Mouse (Mus musculus) gastrocnemius, adult 18-20 months (tissue): Measurements from ENCODE around the gene Ezr. TPM values are rescaled to one million over a fixed set of nuclear protein-coding genes. Genes with fewer than 3 reads are reported as not detected.
"Not testable (repeated sequence)": the region's sequence is repeated elsewhere in the genome, so short reads cannot be mapped to it uniquely, and the experiment has no call there.

Experiments
- DNase-seq: peaks from one replicate; pipeline ENCODE4 v3.0.0; 2021; ENCODE audit warnings: low spot score
- total RNA-seq, 2 experiments: library from RNA; stranded (reverse); gene quantifications; 2 replicates each; pipeline ENCODE4 v1.2.3; 2021

The Ezr gene
- total RNA-seq, 2 experiments from 2014 or later, result 1.1 to 2.4 TPM

DNA sequence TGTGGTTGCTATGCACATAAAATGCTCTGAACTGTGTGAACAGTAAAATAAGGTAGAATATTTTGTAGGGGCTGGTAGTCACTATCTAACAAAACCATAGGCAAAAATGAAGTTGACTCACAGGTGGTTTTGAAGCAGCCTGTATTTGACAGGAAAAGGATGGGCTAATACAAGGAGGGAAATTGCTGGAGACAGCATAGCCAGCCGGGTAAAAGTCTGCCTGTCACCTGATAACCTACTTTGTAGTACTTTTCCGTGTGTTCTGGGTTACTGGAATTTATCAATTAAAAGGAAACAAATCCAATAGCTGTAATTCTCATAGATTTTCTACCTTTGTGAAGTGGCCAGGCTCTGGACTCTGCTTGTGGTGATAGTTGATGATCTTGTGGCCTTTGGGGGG lies 69.1 kb downstream of the Ezr start:
- DNase-seq, result not testable (repeated sequence)

- not testable (repeated sequence) for DNase-seq
These were observed 74.4 kb downstream of the Ezr start for GRCm38 (mm10) chr17:6708194-6708593.

DNA sequence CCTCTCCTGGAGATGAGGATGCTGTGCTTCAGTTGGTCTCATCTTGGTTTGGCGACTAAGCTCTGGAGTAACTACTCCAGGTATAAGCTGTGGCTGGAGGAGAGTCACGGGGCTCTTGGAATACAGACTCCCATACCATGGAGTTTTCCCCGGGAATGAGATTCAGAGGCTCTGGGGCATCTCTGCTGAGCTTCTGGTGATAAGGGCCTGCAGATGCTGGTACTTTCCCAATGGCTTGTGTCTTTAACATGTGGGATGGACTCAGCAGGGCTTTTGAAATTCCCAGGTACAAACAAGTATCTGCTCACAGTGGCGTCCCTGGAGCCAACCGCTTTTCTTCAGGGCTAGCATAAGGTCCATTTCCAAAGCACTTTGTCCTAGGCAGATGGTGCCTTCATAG lies 75.2 kb downstream of the Ezr start:
- not testable (repeated sequence) for DNase-seq

GRCm38 (mm10) chr17:6706448-6706847 lies 76.1 kb downstream of the Ezr start:
- not testable (repeated sequence) for DNase-seq

- not testable (repeated sequence) for DNase-seq
These were observed 79.0 kb downstream of the Ezr start for GRCm38 (mm10) chr17:6703381-6704270.

DNA sequence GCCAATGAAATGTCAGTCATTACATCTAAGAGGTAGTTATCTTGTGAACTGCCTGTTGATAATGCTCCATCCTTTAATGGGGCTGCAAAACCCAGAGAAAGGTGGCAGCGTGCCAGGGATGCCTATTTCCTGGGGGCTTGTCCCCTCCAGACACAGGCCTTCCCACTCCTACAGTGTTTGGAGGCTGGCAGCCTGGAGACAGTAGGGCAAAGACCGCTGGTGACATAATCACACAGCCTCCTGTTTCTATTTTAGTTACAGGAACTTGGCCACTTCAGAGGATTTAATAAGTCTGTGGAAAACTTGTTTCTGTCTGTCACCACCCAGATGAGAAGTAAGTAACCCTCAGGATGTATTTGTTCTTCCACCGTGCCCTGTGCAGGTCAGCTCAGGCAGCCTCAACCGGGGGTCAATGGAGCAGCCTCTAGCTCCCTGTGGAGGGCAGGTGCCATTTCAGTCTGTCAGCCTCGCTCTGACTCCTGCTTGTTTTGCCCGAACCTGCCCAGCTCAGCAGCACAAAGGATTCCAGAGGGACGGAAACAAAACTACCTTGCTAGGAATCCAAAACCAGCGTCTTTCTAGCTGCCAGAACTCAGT lies 79.9 kb downstream of the Ezr start:
- DNase-seq, result not testable (repeated sequence)

DNA sequence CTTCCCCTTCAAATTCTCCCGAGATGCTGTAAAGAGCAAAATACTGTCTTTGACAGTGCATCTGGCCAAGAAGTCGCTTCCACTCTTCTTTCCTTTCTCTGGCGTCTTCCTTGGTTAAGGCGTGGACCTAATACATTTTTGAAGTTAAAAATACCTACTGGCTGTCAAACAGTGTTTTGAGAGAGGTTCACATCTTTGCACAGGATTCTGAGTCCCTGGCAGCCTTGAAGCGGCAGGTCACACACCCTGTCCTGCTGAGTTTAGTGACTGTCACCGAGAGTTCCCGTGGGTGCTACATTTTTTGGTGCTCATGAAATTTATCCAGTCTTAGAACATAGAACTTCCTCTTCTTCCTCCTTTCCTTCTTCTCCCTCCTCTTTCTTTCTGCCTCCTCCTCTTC lies 82.5 kb downstream of the Ezr start:
- DNase-seq, result not testable (repeated sequence)

DNA sequence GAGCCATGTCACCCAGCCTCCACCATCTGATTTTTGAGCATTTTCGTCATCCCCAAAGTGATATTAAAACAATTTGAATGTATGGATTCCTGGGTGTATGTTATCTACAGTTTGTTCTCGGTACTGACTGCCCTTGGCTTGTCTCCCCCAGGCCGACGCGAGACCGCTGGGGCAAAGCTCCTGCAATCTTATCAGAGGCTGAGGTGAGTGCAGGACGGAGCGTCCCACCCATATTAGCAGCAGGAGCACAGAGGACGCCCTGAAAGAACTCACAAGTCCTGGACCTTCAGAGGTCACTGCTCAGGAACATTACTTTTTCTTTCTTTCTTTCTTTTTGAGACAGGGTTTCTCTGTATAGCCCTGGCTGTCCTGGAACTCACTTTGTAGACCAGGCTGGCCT lies 83.1 kb downstream of the Ezr start:
- not testable (repeated sequence) for DNase-seq

GRCm38 (mm10) chr17:6697224-6697775 lies 85.3 kb downstream of the Ezr start:
- DNase-seq, result peak; percentile 59

DNA sequence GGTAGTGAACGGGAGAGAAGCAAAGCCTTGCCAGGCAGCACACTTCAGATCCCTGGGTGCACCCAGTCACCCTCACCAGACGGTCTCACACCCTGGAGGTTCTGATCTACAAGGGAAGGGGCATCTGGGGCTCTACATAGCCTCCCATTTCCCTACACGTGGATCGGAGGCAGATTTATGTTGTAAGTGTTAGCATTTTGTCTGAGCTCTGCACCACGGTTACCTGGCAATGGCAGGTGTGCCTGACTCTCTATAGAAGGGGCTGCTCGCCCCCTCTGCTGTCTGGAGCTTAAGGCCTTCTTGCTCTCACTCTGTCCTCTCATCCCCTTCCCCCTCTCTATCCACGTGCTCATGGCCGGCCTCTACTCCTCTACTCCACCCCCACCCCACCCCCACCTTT lies 86.1 kb downstream of the Ezr start:
- DNase-seq, result not testable (repeated sequence)

DNA sequence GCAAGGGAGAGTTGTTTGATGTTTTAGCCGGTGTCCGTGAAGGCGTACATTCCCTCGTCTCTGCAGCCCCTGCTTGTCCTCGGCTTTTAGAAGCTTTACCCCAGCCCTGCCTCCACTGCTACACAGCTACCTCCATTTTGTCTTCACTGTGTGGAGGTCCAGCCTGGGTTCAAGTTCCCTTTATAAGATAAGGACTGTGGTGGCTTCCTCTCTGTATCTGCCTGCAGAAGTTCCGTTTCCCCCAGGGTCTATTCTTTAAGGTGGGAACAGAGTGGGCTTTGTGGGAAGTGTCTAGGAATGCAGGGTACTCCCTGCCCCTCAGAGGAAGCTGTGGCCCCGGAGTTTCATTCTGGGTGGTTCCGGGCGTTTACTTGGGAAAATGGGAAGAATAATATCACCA lies 86.9 kb downstream of the Ezr start:
- not testable (repeated sequence) for DNase-seq

GRCm38 (mm10) chr17:6691596-6691995 lies 91.0 kb downstream of the Ezr start:
- DNase-seq, result peak; percentile 92

- DNase-seq, result not testable (repeated sequence)
These were observed 93.2 kb downstream of the Ezr start for GRCm38 (mm10) chr17:6689344-6689743.

Other genes with a start within 250 kb of the Ezr start
- 1 to 10 TPM; 1.4 to 1.6 TPM for gene Dynlt1c, start 181.1 kb downstream of the Ezr start, total RNA-seq
- 10 to 100 TPM; 41.3 to 45.1 TPM for gene Dynlt1f, start 126.9 kb downstream of the Ezr start, total RNA-seq
- gene Sytl3, start 123.7 kb downstream of the Ezr start, total RNA-seq, result under 1 TPM; 0.14 to 0.47 TPM
- gene Rsph3b, start 165.9 kb upstream of the Ezr start, total RNA-seq, result 10 to 100 TPM; 25.4 to 26.9 TPM
- gene Tagap1, start 178.4 kb upstream of the Ezr start, total RNA-seq, result 10 to 100 TPM; 13.4 to 15.7 TPM
- gene Rnaset2b, start 187.8 kb upstream of the Ezr start, total RNA-seq, result 100 to 1,000 TPM; 113 to 139 TPM
- gene Gm49721, start 196.1 kb upstream of the Ezr start, total RNA-seq, result under 1 TPM; 0.12 to 0.39 TPM
- not detected for gene Gm1604a, start 242.8 kb upstream of the Ezr start, total RNA-seq